Mouse (Mus musculus) neural tube, embryonic 10.5 days (tissue): ENCODE data around the gene Rbbp5.
"Not testable (repeated sequence)": the region's sequence is repeated elsewhere in the genome, so short reads cannot be mapped to it uniquely, and the experiment has no call there.

Experiments
- DNase-seq: peaks from one replicate; pipeline ENCODE4 v3.0.0-alpha.2; 2017; ENCODE audit warnings: low spot score; ENCODE audit errors: extremely low spot score

Gene Rbbp5

GRCm38 (mm10) chr1:132476928-132477691, at the start of gene Rbbp5:
Rbbp5 (plus strand) TSS chr1:132477365.
- DNase-seq = peak; percentile 87

- DNase-seq = no peak
Observed at GRCm38 (mm10) chr1:132430818-132431217, 46.3 kb upstream of the Rbbp5 start.

- DNase-seq = no peak
Observed at GRCm38 (mm10) chr1:132431716-132432115, 45.4 kb upstream of the Rbbp5 start.

GRCm38 (mm10) chr1:132433349-132433748, 43.8 kb upstream of the Rbbp5 start:
- no peak for DNase-seq

GRCm38 (mm10) chr1:132434032-132434431, 43.1 kb upstream of the Rbbp5 start:
- no peak for DNase-seq

- no peak for DNase-seq
Observed at GRCm38 (mm10) chr1:132436320-132436958, 40.7 kb upstream of the Rbbp5 start.

- no peak for DNase-seq
Observed at GRCm38 (mm10) chr1:132436960-132437359, 40.2 kb upstream of the Rbbp5 start.

GRCm38 (mm10) chr1:132437389-132437788, 39.8 kb upstream of the Rbbp5 start:
- DNase-seq = no peak

- no peak for DNase-seq
Observed at GRCm38 (mm10) chr1:132440896-132441435, 36.2 kb upstream of the Rbbp5 start.

GRCm38 (mm10) chr1:132449742-132450141, 27.4 kb upstream of the Rbbp5 start:
- no peak for DNase-seq

- no peak for DNase-seq
Observed at GRCm38 (mm10) chr1:132464651-132465050, 12.5 kb upstream of the Rbbp5 start.

- no peak for DNase-seq
Observed at GRCm38 (mm10) chr1:132468926-132469325, 8.2 kb upstream of the Rbbp5 start.

- no peak for DNase-seq
Observed at GRCm38 (mm10) chr1:132469519-132469918, 7.6 kb upstream of the Rbbp5 start.

GRCm38 (mm10) chr1:132470031-132470430, 7.1 kb upstream of the Rbbp5 start:
- not testable (repeated sequence) for DNase-seq

- no peak for DNase-seq
Observed at GRCm38 (mm10) chr1:132471032-132471431, 6.1 kb upstream of the Rbbp5 start.

- no peak for DNase-seq
Observed at GRCm38 (mm10) chr1:132471499-132471898, 5.7 kb upstream of the Rbbp5 start.

- DNase-seq = no peak
Observed at GRCm38 (mm10) chr1:132472537-132472936, 4.6 kb upstream of the Rbbp5 start.

- DNase-seq = no peak
Observed at GRCm38 (mm10) chr1:132474496-132474895, 2.7 kb upstream of the Rbbp5 start.

GRCm38 (mm10) chr1:132476575-132476927, 614 bp upstream of the Rbbp5 start:
- DNase-seq = no peak

- no peak for DNase-seq
Observed at GRCm38 (mm10) chr1:132479438-132479837, 2.3 kb downstream of the Rbbp5 start.

GRCm38 (mm10) chr1:132481619-132482018, 4.5 kb downstream of the Rbbp5 start:
- DNase-seq = no peak

GRCm38 (mm10) chr1:132483234-132483633, 6.1 kb downstream of the Rbbp5 start:
- DNase-seq = no peak

- no peak for DNase-seq
Observed at GRCm38 (mm10) chr1:132483759-132484158, 6.6 kb downstream of the Rbbp5 start.
